Mouse (Mus musculus) liver, embryonic 16.5 days (tissue): ENCODE measurements around the gene Ppp1r13b. TPM values are rescaled to one million over a fixed set of nuclear protein-coding genes. Genes with fewer than 3 reads are reported as not detected.

Experiments used
- ATAC-seq: fragments of 200-750 bp; cut with Nextera tagmentation; 2 replicates; pipeline ENCODE4 v1.8.0; 2017; ENCODE audit warnings: low read depth, mild to moderate bottlenecking, moderate number of reproducible peaks, moderate library complexity
- H3K27ac ChIP-seq: fragments of 300-500 bp; sonication (generic); 2 replicates; pipeline ENCODE4 v1.5.1; 2014; ENCODE audit warnings: mild to moderate bottlenecking, low read length
- H3K27me3 ChIP-seq: fragments of 300-500 bp; sonication (generic); 2 replicates; pipeline ENCODE4 v1.6.1; 2014; ENCODE audit warnings: low read depth, low read length, mixed read lengths; ENCODE audit not compliant: control insufficient read depth, insufficient read depth
- H3K36me3 ChIP-seq: fragments of 300-500 bp; sonication (generic); 2 replicates; pipeline ENCODE4 v1.6.1; 2014; ENCODE audit warnings: mild to moderate bottlenecking; ENCODE audit not compliant: control insufficient read depth, insufficient read depth
- H3K4me1 ChIP-seq: fragments of 300-500 bp; sonication (generic); 2 replicates; pipeline ENCODE4 v1.6.1; 2014; ENCODE audit warnings: low read depth, low read length, mixed read lengths; ENCODE audit not compliant: control insufficient read depth
- H3K4me2 ChIP-seq: fragments of 300-500 bp; sonication (generic); 2 replicates; pipeline ENCODE4 v1.6.1; 2014; ENCODE audit warnings: low read depth, low read length, mixed read lengths
- H3K4me3 ChIP-seq: fragments of 300-500 bp; sonication (generic); 2 replicates; pipeline ENCODE4 v1.5.1; 2014; ENCODE audit warnings: low read depth, mild to moderate bottlenecking, low read length
- H3K9ac ChIP-seq: fragments of 300-500 bp; sonication (generic); 2 replicates; pipeline ENCODE4 v1.6.1; 2014; ENCODE audit warnings: low read depth, low read length
- H3K9me3 ChIP-seq: fragments of 300-500 bp; sonication (generic); replicated peaks from 2 replicates; pipeline ENCODE4 v1.6.1; 2016; ENCODE audit warnings: low read length; ENCODE audit not compliant: control insufficient read depth
- WGBS: fragments of 180-500 bp; shearing (Covaris S2); extraction: QIAGEN DNeasy Blood & Tissue Kit; methylation state at CpG from one replicate; pipeline ENCODE4 v1.1.7; 2014; ENCODE audit not compliant: insufficient replicate concordance; 5-methylcytosine and 5-hydroxymethylcytosine counted together
- polyA plus RNA-seq: library from polyadenylated mRNA; unstranded; fragments of >200 nt; fragmentation: Nextera tagmentation; extraction: Ambion mirVana; gene quantifications from 2 replicates; pipeline ENCODE4 v1.2.1, GENCODE M21; 2015

The Ppp1r13b gene
- polyA plus RNA-seq, 1 experiment from 2014 or later, result 1.9 TPM

DNA sequence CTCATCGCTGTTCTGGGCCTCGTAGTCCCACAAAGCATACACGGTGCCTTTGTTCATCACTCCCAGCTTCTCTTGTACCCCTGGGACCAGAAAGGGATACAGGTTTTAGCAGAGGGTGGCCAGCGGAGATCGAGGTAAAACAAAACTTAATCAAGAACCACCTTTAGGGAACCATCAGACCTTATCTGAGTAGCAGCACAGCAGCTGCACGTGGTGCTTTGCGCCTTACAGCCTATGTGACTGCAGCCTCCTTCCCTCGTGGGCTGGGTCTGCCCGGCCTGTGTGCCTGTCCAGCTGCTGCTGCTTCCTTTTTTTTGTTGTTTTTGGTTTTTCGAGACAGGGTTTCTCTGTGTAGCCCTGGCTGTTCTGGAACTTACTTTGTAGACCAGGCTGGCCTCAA, 77.5 kb downstream of the Ppp1r13b start:
- Histone ChIP-seq H3K4me1 (peaks cover 33% of the 10 kb centered on the region), H3K4me2 (no peak overlapping the region), H3K9ac (no peak overlapping the region), H3K27ac (no peak overlapping the region), H3K27me3 (no peaks in the 10 kb centered on the region), H3K9me3 (no peaks in the 10 kb centered on the region), H3K36me3 (peaks cover 45% of the 10 kb centered on the region), H3K4me3 (no peak overlapping the region)
- 37% methylated on average over 10 of the region's 10 CpGs for WGBS
- peak; percentile 26; the same call in 1 of the 2 replicates for ATAC-seq

DNA sequence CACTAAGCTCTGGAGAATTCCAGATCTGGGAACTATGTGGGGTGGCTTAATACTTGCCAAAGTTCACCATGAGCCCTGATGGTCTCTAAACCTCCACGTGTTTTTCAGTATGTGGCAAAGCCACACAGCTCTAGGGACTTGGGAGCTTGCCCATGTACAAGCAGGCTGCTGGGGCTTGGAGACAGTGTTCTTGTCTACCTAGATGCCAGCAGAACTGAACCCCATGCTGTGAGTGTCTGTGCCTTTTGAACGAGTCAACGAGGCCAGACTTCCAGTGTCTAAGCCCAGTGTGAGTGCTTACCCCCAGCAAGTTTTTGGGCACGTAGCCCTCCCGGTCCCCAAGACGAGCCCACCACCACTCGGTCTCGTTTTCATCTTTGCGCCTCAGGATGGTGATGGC, 78.0 kb downstream of the Ppp1r13b start:
- WGBS, result 80% methylated on average over 9 of the region's 9 CpGs
- H3K4me2 ChIP-seq, result no peak overlapping the region
- peaks cover 33% of the 10 kb centered on the region for H3K4me1 ChIP-seq
- no peaks in the 10 kb centered on the region for H3K9me3 ChIP-seq
- H3K27ac ChIP-seq, result no peak overlapping the region
- no peaks in the 10 kb centered on the region for H3K27me3 ChIP-seq
- peaks cover 49% of the 10 kb centered on the region for H3K36me3 ChIP-seq
- H3K4me3 ChIP-seq, result no peak overlapping the region
- no peak for ATAC-seq
- no peak overlapping the region for H3K9ac ChIP-seq

DNA sequence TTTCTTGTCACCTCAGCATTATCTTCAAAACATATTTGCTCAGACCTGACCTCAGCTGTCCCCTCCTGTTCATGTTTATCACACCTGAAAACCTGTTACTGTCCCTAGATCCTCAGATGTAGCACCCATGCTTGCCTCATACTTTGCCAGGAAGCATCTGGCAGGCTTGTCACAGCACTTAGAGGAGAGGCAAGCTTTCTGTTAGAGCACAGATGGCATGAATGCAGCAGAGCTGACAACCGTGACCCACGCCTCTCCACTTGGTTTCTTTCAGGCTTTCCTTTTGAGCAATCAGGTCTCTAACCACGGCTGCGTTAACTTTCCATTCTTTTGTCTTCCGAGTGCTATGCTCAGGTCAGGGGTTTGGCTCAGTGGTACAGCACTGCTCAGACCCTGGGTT, 78.5 kb downstream of the Ppp1r13b start:
- Histone ChIP-seq H3K9ac (no peak overlapping the region), H3K27me3 (no peaks in the 10 kb centered on the region), H3K36me3 (peaks cover 50% of the 10 kb centered on the region), H3K27ac (no peak overlapping the region), H3K4me2 (no peak overlapping the region), H3K9me3 (no peaks in the 10 kb centered on the region), H3K4me1 (peaks cover 33% of the 10 kb centered on the region), H3K4me3 (no peak overlapping the region)
- WGBS, result 79% methylated on average over 5 of the region's 5 CpGs
- ATAC-seq, result no peak

DNA sequence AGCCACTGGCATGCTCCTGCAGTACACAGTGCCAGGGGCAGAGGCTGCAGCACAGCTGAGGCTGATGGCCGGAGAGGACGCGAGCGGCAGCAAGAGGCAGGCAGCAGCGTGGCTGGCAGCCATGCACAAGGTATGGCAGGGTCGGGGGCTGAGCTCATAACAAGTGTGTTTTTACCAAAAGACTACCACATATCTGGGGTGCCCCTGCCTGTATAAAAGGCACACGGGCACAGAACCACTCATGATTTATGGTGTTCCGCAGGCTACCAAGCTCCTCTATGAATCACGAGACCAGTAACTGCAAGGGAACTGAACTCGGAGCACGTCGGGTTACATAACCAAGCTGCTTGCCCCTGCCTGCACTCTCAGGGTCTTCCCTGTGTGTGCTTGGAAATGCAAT, 80.4 kb downstream of the Ppp1r13b start:
- Histone ChIP-seq H3K9me3 (no peaks in the 10 kb centered on the region), H3K4me2 (no peak overlapping the region), H3K27ac (no peak overlapping the region), H3K36me3 (peaks cover 62% of the 10 kb centered on the region), H3K4me1 (peaks cover 15% of the 10 kb centered on the region), H3K27me3 (no peaks in the 10 kb centered on the region), H3K4me3 (no peak overlapping the region), H3K9ac (no peak overlapping the region)
- 89% methylated on average over 12 of the region's 12 CpGs for WGBS
- no peak for ATAC-seq

DNA sequence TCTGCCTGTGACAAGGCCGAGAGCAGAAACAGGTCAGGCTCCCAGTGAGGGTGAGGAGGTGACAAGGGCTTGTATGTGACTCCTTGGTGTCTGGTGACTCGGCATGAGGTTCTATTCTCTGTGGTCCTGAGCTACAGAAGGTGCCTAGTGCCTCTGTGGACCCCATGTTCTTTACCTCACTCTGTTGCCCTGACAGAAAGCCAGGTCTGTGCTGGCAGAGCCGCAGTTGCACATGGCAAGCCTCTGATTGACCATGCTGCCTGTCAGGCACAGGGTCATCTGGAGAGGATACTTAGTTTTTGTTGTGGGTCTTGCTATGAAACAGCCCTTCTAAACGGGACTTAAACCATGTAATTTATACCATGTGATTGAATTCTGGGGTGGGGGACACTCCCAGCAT, 86.0 kb downstream of the Ppp1r13b start:
- Histone ChIP-seq H3K9me3 (no peaks in the 10 kb centered on the region), H3K9ac (no peak overlapping the region), H3K27ac (no peak overlapping the region), H3K36me3 (peaks cover 46% of the 10 kb centered on the region), H3K27me3 (no peaks in the 10 kb centered on the region), H3K4me1 (peaks cover 27% of the 10 kb centered on the region), H3K4me2 (no peak overlapping the region), H3K4me3 (no peak overlapping the region)
- no peak for ATAC-seq
- 76% methylated on average over 4 of the region's 4 CpGs for WGBS

DNA sequence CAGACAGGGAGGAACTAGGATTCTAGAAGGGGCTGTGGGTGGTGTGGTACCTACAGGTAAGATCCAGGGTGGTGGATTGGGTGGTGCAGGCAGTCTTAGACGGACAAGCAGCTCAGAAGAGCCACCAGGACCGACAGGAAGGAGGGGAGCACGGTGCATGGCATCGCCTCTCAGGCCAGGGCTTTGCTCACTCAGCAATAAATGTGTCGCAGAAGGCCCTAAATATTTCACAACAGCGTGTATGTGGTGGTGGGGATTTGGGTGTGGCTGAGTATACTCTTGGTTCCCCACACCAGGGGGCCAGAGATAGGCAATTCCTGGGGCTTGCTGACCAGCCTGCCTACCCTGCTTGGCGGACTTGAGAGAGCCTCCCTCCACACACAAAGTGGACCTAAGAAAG, 87.2 kb downstream of the Ppp1r13b start:
- H3K27ac ChIP-seq, result no peak overlapping the region
- H3K4me2 ChIP-seq, result no peak overlapping the region
- peaks cover 40% of the 10 kb centered on the region for H3K4me1 ChIP-seq
- peaks cover 34% of the 10 kb centered on the region for H3K36me3 ChIP-seq
- no peak for ATAC-seq
- H3K9me3 ChIP-seq, result no peaks in the 10 kb centered on the region
- H3K9ac ChIP-seq, result no peak overlapping the region
- WGBS, result 59% methylated on average over 7 of the region's 7 CpGs
- no peaks in the 10 kb centered on the region for H3K27me3 ChIP-seq
- H3K4me3 ChIP-seq, result no peak overlapping the region

DNA sequence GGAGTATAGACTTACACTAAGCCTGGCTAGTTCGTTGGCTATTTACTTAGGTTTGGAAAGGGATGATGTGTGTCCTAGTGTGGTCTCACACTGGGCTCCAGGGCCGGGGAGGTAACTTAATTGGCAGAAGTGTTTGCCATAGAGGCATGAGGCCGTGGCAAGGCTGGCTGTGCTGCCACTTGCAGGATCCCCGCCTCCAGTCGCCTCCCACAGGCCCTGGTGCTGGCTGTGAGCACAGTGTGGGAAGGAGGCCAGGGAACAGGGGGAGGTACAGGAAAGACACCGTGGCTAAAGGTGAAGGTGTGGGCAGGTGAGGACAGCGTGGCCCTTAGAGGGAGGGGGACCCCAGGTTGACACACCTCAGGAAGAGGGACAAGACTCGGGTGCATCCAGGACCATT, 88.0 kb downstream of the Ppp1r13b start:
- Histone ChIP-seq H3K9ac (no peak overlapping the region), H3K36me3 (peaks cover 26% of the 10 kb centered on the region), H3K4me2 (no peak overlapping the region), H3K27ac (no peak overlapping the region), H3K4me1 (peaks cover 47% of the 10 kb centered on the region), H3K4me3 (no peak overlapping the region), H3K27me3 (no peaks in the 10 kb centered on the region), H3K9me3 (no peaks in the 10 kb centered on the region)
- 74% methylated on average over 8 of the region's 8 CpGs for WGBS
- ATAC-seq, result no peak

DNA sequence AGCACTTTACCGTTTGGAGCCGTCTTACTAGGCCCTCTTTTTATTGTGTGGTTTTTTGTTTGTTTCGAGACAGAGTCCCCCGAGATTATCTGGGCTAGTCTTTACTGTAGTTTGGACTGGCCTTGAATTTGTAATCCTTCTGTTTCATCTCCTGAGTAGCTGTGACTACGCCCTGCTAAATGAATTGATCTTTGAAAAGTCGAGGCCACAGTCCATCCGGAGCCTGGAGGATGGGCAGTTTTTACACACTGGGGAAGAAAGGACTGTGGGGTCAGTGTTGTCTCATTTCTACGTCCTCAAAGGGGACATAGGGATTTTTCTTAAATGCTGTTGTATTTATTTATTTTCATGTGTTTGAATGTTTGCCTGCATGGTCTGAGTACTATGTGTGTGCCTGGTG, 89.9 kb downstream of the Ppp1r13b start:
- H3K9ac ChIP-seq, result no peak overlapping the region
- H3K9me3 ChIP-seq, result no peaks in the 10 kb centered on the region
- no peak for ATAC-seq
- no peaks in the 10 kb centered on the region for H3K27me3 ChIP-seq
- H3K4me2 ChIP-seq, result peak overlapping the region; percentile 82
- 62% methylated on average over 8 of the region's 8 CpGs for WGBS
- no peak overlapping the region for H3K4me3 ChIP-seq
- H3K36me3 ChIP-seq, result peaks cover 7% of the 10 kb centered on the region; the same call in 1 of the 2 replicates
- peak overlapping the region; percentile 96 for H3K27ac ChIP-seq
- peaks cover 53% of the 10 kb centered on the region for H3K4me1 ChIP-seq

DNA sequence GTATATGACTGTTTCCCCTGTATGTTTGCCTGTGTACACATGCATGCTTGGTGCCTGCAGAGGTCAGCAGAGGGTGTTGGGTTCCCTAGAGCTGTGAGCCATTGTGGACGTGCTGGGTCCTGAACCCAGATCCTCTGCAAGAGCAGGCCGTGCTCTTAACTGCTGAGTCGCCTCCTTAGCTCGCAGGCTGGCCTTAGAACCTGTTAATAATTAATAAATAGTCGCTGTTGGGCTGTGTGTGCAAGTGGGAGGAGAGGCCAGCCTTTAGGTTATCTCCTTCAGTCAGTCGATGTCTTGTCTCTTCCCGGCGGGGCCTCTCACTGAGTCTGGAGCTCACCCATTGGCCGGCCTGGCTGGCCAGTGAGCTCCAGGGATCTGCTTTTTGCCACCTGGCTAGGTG, 90.9 kb downstream of the Ppp1r13b start:
- Histone ChIP-seq H3K4me2 (peak overlapping the region; percentile 82), H3K27ac (peak overlapping the region; percentile 96), H3K4me3 (peak overlapping the region; percentile 78), H3K4me1 (peaks cover 60% of the 10 kb centered on the region), H3K36me3 (0 out of 2 replicates have a peak, but pooled peaks cover 6% of the 10 kb centered on the region), H3K9me3 (no peaks in the 10 kb centered on the region), H3K27me3 (no peaks in the 10 kb centered on the region), H3K9ac (peak overlapping the region; percentile 46)
- 7% methylated on average over 9 of the region's 9 CpGs for WGBS
- ATAC-seq, result peak; percentile 17
